Mouse (Mus musculus) fibroblast of lung, adult 2 months (primary cell): ENCODE results near the gene 1700025G04Rik.

Source experiments
- DNase-seq: peaks from one replicate; pipeline ENCODE4 v3.0.0-alpha.2; 2011; ENCODE audit warnings: low read depth

1700025G04Rik gene

GRCm38 (mm10) chr1:151899964-151900363, 190.0 kb downstream of the 1700025G04Rik start:
- no peak for DNase-seq

DNA sequence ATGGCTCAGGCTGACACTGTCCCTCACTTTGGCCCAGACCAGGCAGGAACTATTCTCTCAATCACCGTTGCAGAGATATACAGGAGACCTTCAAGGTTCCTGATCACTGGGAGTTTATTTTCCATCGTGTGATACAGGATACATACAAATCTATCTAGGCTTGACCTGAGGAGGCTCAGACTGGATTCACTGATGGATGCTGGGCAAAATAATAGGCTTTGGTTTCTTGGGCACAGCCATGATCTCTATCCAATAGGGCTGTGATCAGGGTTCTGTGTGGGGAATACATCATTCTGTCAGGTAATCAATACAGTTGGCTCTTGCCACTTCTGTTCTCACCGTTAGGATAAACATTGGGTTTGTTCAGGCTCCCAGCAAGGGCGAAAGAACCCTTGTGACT, 194.5 kb downstream of the 1700025G04Rik start:
- no peak for DNase-seq

GRCm38 (mm10) chr1:151893976-151894375, 195.9 kb downstream of the 1700025G04Rik start:
- no peak for DNase-seq

GRCm38 (mm10) chr1:151892008-151892407, 197.9 kb downstream of the 1700025G04Rik start:
- DNase-seq = no peak

DNA sequence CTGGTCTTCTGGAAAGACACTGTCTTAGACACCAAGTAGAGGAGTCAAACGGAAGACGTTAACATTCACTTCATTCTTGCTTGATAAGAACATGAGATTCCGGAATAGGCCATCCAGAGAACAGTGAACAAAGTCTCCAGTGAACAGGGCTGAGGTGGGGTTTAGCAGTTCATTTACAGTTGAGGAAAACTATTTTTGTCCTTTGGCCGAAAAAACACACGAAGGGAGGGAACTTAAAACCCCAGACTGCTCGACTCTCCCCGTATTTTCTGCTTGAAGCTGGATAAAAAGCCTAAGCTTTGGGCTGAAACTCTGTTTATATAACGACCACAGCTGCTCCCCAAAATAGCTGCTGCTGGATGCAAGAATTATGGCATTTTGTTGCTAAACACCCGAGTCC, 198.7 kb downstream of the 1700025G04Rik start:
- no peak for DNase-seq

GRCm38 (mm10) chr1:151890041-151890621, 199.8 kb downstream of the 1700025G04Rik start:
- DNase-seq = peak; percentile 76

- DNase-seq = no peak
Measured at GRCm38 (mm10) chr1:151887631-151888030, 202.3 kb downstream of the 1700025G04Rik start.

DNA sequence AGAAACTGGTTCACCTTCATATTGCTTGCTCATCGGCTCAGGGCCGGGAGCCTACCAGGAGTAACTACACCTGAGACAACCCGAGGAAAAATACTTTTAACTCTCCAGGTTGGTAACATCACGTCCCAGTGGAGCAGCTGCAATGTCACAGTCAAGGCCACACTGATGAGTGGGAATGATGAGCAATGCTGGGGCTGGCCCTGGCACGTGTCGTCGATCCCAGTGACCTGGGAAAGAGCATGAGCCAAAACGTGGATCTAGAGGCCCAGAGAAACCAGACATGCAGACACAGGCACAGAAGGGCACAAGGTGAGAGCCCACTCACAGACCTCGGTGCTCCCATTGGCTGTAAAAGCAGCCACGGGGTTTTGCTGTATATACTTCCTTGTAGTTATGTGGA, 202.8 kb downstream of the 1700025G04Rik start:
- no peak for DNase-seq

DNA sequence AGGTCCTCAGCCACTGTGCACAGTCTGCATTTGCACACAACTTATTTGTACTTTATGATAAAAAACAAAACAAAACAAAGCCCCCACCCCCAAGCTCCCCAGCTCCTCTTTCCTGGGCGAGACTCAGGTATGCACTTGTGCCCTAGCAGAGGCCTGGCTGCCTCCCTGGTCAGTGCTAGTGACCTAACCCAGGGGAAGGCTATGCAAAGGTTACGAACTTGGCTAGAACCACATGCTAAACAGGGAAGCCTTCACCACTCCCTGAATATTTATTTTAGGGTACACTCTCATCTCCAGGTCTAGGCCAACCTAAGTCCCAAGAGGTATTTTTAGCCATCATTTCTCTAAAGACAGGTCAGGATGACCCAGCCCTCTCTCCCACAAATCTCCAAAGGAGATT, 203.8 kb downstream of the 1700025G04Rik start:
- no peak for DNase-seq

GRCm38 (mm10) chr1:151881253-151881652, 208.7 kb downstream of the 1700025G04Rik start:
- DNase-seq = no peak

DNA sequence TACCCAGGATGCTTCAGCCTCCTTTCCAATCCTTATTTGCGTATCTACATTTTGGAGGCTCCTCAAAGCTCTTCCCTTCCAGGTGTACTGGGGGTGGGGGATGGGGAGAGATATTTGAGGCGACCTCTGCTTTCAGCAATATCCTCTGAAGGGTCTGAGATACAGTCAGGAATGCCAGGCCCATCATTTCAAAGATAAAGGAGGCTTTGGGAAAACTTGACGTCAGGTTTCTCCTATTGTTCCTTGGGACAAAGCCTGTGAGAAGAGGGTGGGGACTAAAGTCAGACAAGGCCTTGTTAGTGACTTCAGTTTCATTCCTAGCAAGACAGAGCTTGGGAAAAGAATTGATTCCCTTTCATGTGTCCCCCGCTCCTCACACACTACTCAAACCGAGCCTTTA, 209.2 kb downstream of the 1700025G04Rik start:
- no peak for DNase-seq

GRCm38 (mm10) chr1:151879966-151880365, 210.0 kb downstream of the 1700025G04Rik start:
- no peak for DNase-seq

DNA sequence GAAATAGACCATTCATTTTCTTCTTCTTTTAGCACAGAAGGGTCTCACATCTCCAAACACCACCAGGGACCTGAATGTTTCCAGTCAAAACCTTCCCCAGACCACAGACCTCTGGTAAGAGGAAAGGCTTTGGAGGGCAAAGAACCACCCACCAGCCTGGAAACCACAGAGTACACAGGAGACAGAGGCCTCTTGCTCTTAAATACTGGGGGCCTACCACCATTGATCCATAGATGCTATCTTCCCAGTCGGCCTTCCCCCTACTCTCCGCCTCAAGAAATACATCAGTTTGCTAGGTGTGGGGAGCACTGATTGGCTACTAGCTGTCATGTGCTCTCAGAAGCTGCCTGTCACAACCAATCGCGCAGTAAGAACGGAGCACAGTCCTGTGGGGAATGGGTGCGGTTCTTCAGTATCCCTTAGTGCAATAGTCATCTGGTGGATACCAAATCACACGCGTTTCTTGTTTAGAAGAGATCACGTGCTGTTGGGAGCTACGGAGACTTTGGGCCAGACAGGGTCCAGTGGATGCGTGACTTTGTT, 210.5 kb downstream of the 1700025G04Rik start:
- DNase-seq = no peak

- no peak for DNase-seq
Measured at GRCm38 (mm10) chr1:151878411-151878810, 211.5 kb downstream of the 1700025G04Rik start.

DNA sequence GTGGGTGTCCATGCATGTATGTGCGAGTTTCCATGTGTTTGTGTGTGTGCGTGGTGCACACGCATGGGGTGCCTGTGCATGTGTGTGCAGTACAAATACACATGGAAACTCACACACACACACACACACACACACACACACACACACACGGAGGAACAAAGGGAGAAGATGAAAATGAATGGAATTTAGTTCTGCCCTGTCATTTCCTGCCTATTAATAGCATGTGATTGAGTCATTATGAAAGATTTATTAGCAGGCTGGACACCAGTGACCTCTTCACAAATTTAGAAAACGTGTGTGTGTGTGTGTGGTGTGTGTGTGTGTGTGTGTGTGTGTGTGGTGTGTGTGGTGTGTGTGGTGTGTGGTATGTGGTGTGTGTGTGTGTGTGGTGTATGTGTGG, 217.0 kb downstream of the 1700025G04Rik start:
- DNase-seq = no peak

- no peak for DNase-seq
Measured at GRCm38 (mm10) chr1:151864326-151864725, 225.6 kb downstream of the 1700025G04Rik start.

DNA sequence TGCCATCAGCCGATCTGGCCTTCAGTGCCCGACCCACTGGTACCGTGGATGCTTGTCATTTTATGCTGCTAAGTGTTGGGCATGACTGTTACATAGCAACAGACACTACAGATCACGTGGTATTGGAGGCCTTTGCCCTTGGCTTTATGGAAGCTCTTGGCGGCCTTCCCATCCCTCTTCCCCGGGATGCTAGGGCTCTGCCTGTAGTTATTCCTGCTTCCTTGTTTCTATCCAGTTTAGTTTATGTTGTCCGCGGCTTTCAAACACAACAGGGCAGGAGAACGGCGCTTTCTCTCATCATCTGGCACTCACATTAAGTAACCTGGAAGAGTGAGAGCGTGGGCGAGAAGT, 226.2 kb downstream of the 1700025G04Rik start:
- DNase-seq = no peak

DNA sequence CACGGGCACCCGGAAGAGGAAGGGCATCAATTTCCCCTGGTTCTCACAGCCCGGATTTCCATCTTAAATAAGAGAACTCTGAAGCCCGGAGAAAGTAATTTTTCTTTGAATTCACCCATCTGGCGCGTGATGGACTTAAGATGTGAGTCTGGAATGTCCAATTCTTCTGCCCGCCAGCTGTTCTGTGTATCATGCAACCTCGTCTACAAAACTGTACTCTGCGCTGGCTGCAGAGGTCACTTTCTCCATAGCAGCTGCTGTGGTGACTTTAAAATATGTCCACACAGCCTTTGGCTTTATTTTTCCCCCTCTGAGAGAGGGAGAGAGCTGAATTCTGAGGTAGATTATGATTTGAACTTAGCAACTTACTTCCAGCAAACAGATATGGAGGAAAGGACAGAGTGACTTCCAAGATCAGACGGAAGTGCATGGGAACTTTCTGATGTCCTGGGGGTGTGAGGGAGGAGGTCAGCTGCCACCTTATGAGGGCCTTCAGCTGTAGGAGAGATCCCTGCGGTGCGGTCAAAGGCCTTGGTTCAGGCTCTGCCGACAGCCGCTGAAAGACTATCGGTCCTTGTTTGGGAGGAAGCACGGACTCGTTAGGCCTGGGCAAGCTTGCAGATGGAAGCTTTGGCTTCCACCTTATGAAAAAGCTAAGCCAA, 226.7 kb downstream of the 1700025G04Rik start:
- no peak for DNase-seq

DNA sequence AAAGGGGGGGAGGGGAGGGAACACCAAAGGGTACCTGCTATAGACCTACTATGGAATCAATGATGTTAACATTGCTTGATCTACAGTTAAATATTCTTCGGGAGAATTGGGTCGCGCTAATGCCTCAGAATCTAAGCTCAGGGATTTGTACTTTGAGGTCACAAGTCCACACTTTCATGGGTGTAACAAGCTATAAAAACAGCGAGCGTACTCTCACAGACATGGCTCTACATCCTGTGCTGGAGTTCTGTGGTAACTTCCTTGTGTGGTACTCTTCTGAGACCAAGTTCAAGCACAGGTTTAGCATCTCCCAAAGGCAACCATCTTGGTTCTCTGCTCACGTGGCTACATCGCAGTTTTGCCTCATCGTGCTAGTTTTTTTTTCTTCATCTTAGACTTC, 227.8 kb downstream of the 1700025G04Rik start:
- DNase-seq = no peak

DNA sequence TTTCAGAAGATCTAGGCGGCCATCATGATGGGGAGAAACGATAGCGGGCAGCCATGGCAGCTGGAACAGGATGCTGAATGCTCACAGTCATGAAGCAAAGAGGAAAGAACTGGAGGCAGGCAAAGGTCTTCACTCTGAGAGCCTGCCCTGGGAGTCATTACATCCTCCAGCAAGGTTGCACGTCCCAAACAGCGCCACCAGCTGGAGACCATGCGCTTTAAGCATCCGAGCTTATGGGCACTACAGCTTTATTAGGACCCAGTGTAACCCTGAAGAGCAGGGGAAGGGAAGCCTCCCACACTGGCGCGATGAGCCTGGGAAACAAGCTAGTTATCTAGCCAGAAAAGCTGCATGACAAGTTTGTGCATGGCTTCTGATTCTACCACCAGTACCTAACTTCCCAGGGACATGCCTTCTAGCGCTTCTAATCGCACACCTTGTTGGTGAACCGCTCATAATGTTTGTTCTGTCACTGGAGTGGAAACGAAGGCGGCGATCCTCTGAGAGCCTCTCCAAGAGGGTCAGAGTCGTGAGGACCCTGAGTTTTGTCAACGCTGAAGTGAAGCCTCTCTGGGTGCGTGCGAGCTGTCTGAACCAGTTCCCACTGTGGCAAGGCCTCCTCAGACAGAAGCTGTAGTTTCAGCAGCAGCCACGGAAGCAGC, 228.5 kb downstream of the 1700025G04Rik start:
- DNase-seq = no peak

- no peak for DNase-seq
Measured at GRCm38 (mm10) chr1:151858474-151858873, 231.5 kb downstream of the 1700025G04Rik start.

DNA sequence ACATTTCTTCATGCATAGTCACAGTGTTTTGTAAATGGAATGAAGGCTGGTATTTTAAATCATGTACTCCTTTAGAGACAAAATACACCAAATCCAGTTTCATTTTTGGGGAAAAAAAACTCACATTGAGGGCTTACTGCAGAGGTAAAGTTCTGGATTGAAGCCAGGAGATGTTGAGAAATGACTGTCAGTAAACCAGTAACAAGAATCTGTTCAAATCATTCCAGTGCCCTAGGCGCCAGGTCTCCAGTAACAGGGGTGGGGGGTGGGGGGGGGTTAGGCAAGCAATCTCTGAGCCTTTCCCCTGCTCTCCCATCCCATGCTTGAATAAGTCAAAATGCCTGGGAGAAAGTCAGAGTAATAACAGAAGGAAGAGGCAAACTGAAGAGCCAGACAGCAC, 234.4 kb downstream of the 1700025G04Rik start:
- no peak for DNase-seq

- DNase-seq = no peak
Measured at GRCm38 (mm10) chr1:151851976-151852375, 237.9 kb downstream of the 1700025G04Rik start.
